Mouse (Mus musculus) cortical plate, adult 2 months (tissue): ENCODE measurements around the gene Arhgap30.

Experiments
- CTCF ChIP-seq: fragments of 200-500 bp; IDR thresholded peaks from 2 replicates; pipeline ENCODE4 v1.5.1; 2011; ENCODE audit warnings: mild to moderate bottlenecking, control low read depth, low read length; ENCODE audit not compliant: insufficient read depth; ENCODE audit errors: extremely low read depth
- POLR2A ChIP-seq: fragments of 200-500 bp; IDR thresholded peaks from 2 replicates; pipeline ENCODE4 v1.6.1; 2011; ENCODE audit warnings: mild to moderate bottlenecking, low read length, control low read depth; ENCODE audit not compliant: insufficient read depth; ENCODE audit errors: extremely low read depth

- TF ChIP-seq CTCF = no peak
- no peak for TF ChIP-seq POLR2A
Measured at GRCm38 (mm10) chr1:171412446-171412845, 23.7 kb downstream of the Arhgap30 start.
